Mouse (Mus musculus) cerebellum, adult 2 months (tissue): Measurements from ENCODE around the gene Gm21969.

Source experiments
- CTCF ChIP-seq: fragments of 200-500 bp; IDR thresholded peaks from 2 replicates; pipeline ENCODE4 v1.5.1; 2011; ENCODE audit warnings: low read depth, mild to moderate bottlenecking, control low read depth, low read length, moderate library complexity, borderline replicate concordance; ENCODE audit not compliant: insufficient read depth
- POLR2A ChIP-seq: fragments of 200-500 bp; IDR thresholded peaks from 2 replicates; pipeline ENCODE4 v1.6.1; 2011; ENCODE audit warnings: low read length, control low read depth, borderline replicate concordance; ENCODE audit not compliant: insufficient read depth

GRCm38 (mm10) chr4:139583629-139584245 lies 19.2 kb upstream of the Gm21969 start:
- no peak for TF ChIP-seq POLR2A
- TF ChIP-seq CTCF = no peak
